Mouse (Mus musculus) forebrain, embryonic 11.5 days (tissue): ENCODE data around the gene Gm9639. TPM values are rescaled to one million over a fixed set of nuclear protein-coding genes. Genes with fewer than 3 reads are reported as not detected.

ENCODE experiments used
- ATAC-seq: fragments of 200-750 bp; cut with Nextera tagmentation; replicated peaks from 2 replicates; pipeline ENCODE4 v1.8.0; 2017; ENCODE audit warnings: moderate TSS enrichment; ENCODE audit not compliant: low FRiP score
- DNase-seq: peaks from one replicate; pipeline ENCODE4 v3.0.0-alpha.2; 2017; ENCODE audit warnings: low spot score
- H3K27ac ChIP-seq: fragments of 300-500 bp; sonication (generic); 2 replicates; pipeline ENCODE4 v1.5.1; 2014; ENCODE audit warnings: low read depth, low read length
- H3K27me3 ChIP-seq: fragments of 300-500 bp; sonication (generic); 2 replicates; pipeline ENCODE4 v1.6.1; 2014; ENCODE audit warnings: mild to moderate bottlenecking, low read length, mixed read lengths; ENCODE audit not compliant: control insufficient read depth, insufficient read depth
- H3K36me3 ChIP-seq: fragments of 300-500 bp; sonication (generic); 2 replicates; pipeline ENCODE4 v1.6.1; 2014; ENCODE audit warnings: mild to moderate bottlenecking, low read length, moderate library complexity, mixed read lengths; ENCODE audit not compliant: control insufficient read depth, insufficient read depth
- H3K4me1 ChIP-seq: fragments of 300-500 bp; sonication (generic); replicated peaks from 2 replicates; pipeline ENCODE4 v1.6.1; 2014; ENCODE audit warnings: low read length, mixed read lengths; ENCODE audit not compliant: control insufficient read depth, insufficient read depth
- H3K4me2 ChIP-seq: fragments of 300-500 bp; sonication (generic); 2 replicates; pipeline ENCODE4 v1.6.1; 2014; ENCODE audit warnings: low read depth, mild to moderate bottlenecking, low read length, moderate library complexity, mixed read lengths; ENCODE audit not compliant: severe bottlenecking
- H3K4me3 ChIP-seq: fragments of 300-500 bp; sonication (generic); 2 replicates; pipeline ENCODE4 v1.5.1; 2014; ENCODE audit warnings: low read depth, low read length
- H3K9ac ChIP-seq: fragments of 300-500 bp; sonication (generic); 2 replicates; pipeline ENCODE4 v1.6.1; 2014; ENCODE audit warnings: low read length
- H3K9me3 ChIP-seq: fragments of 300-500 bp; sonication (generic); 2 replicates; pipeline ENCODE4 v1.6.1; 2016; ENCODE audit warnings: low read length, mixed read lengths; ENCODE audit not compliant: control insufficient read depth
- WGBS: fragments of 180-500 bp; shearing (Covaris S2); extraction: QIAGEN DNeasy Blood & Tissue Kit; methylation state at CpG from one replicate; pipeline ENCODE4 v1.1.7; 2014; 5-methylcytosine and 5-hydroxymethylcytosine counted together
- polyA plus RNA-seq: library from polyadenylated mRNA; unstranded; fragments of >200 nt; fragmentation: Nextera tagmentation; extraction: Ambion mirVana; gene quantifications from 2 replicates; pipeline ENCODE4 v1.2.1, GENCODE M21; 2014

Gm9639 gene
- not detected in 2 replicates for polyA plus RNA-seq

- Histone ChIP-seq H3K4me3 (no peak within 1 kb of the TSS), H3K36me3 (no peaks in the 10 kb centered on the region), H3K27ac (no peak within 1 kb of the TSS), H3K4me1 (no peaks in the 10 kb centered on the region), H3K9me3 (no peaks in the 10 kb centered on the region), H3K27me3 (no peaks in the 10 kb centered on the region), H3K4me2 (no peak within 1 kb of the TSS), H3K9ac (no peak within 1 kb of the TSS)
- ATAC-seq (no peak), DNase-seq (no peak)
- WGBS = 63% methylated on average over 2 of the region's 2 CpGs
These were observed at the start of gene Gm9639 for GRCm38 (mm10) chr10:77794976-77795375. TSS of gene Gm9639 (minus strand) at chr10:77795076.

- DNase-seq (no peak), ATAC-seq (no peak)
- no peak overlapping the region for H3K9ac ChIP-seq
- WGBS = 74% methylated on average over 6 of the region's 6 CpGs
- no peaks in the 10 kb centered on the region for H3K9me3 ChIP-seq
- no peaks in the 10 kb centered on the region for H3K27me3 ChIP-seq
- H3K4me3 ChIP-seq = no peak overlapping the region
- H3K4me2 ChIP-seq = no peak overlapping the region
- H3K27ac ChIP-seq = no peak overlapping the region
- H3K4me1 ChIP-seq = no peaks in the 10 kb centered on the region
- no peaks in the 10 kb centered on the region for H3K36me3 ChIP-seq
These were observed 44.1 kb upstream of the Gm9639 start for GRCm38 (mm10) chr10:77839006-77839405.

- Histone ChIP-seq H3K4me3 (no peak within 1 kb of the TSS), H3K27ac (no peak within 1 kb of the TSS), H3K4me2 (no peak within 1 kb of the TSS), H3K4me1 (no peaks in the 10 kb centered on the region), H3K9me3 (no peaks in the 10 kb centered on the region), H3K27me3 (no peaks in the 10 kb centered on the region), H3K36me3 (no peaks in the 10 kb centered on the region), H3K9ac (no peak within 1 kb of the TSS)
- DNase-seq (no peak), ATAC-seq (no peak)
- 62% methylated on average over 7 of the region's 9 CpGs for WGBS
These were observed 40.8 kb upstream of the Gm9639 start, which contains the start of gene Krtap10-10 for GRCm38 (mm10) chr10:77835647-77836046. TSS of gene Krtap10-10 (plus strand) at chr10:77835947.

GRCm38 (mm10) chr10:77826951-77827350, 32.1 kb upstream of the Gm9639 start, which contains the start of gene Krtap10-4:
TSS of gene Krtap10-4 (minus strand) at chr10:77827095.
- H3K4me3 ChIP-seq = no peak within 1 kb of the TSS
- no peaks in the 10 kb centered on the region for H3K36me3 ChIP-seq
- H3K9ac ChIP-seq = no peak within 1 kb of the TSS
- H3K27ac ChIP-seq = no peak within 1 kb of the TSS
- H3K27me3 ChIP-seq = no peaks in the 10 kb centered on the region
- H3K4me1 ChIP-seq = no peaks in the 10 kb centered on the region
- DNase-seq = no peak
- ATAC-seq = no peak
- H3K9me3 ChIP-seq = no peaks in the 10 kb centered on the region
- H3K4me2 ChIP-seq = no peak within 1 kb of the TSS
- 76% methylated on average over 6 of the region's 6 CpGs for WGBS

- 18% methylated on average over 4 of the region's 4 CpGs for WGBS
- H3K27me3 ChIP-seq = no peaks in the 10 kb centered on the region
- DNase-seq (no peak), ATAC-seq (no peak)
- H3K4me3 ChIP-seq = no peak overlapping the region
- H3K27ac ChIP-seq = no peak overlapping the region
- no peak overlapping the region for H3K4me2 ChIP-seq
- H3K9me3 ChIP-seq = no peaks in the 10 kb centered on the region
- H3K36me3 ChIP-seq = no peaks in the 10 kb centered on the region
- H3K9ac ChIP-seq = no peak overlapping the region
- no peaks in the 10 kb centered on the region for H3K4me1 ChIP-seq
These were observed 24.3 kb upstream of the Gm9639 start for GRCm38 (mm10) chr10:77819203-77819602.

GRCm38 (mm10) chr10:77818523-77818922, 23.6 kb upstream of the Gm9639 start:
- no peaks in the 10 kb centered on the region for H3K4me1 ChIP-seq
- no peaks in the 10 kb centered on the region for H3K27me3 ChIP-seq
- H3K4me2 ChIP-seq = no peak overlapping the region
- ATAC-seq (no peak), DNase-seq (no peak)
- WGBS = 93% methylated on average over 4 of the region's 4 CpGs
- no peak overlapping the region for H3K27ac ChIP-seq
- no peaks in the 10 kb centered on the region for H3K36me3 ChIP-seq
- H3K9me3 ChIP-seq = no peaks in the 10 kb centered on the region
- no peak overlapping the region for H3K4me3 ChIP-seq
- no peak overlapping the region for H3K9ac ChIP-seq

GRCm38 (mm10) chr10:77815514-77815913, 20.6 kb upstream of the Gm9639 start:
- H3K27ac ChIP-seq = no peak overlapping the region
- ATAC-seq = no peak
- no peaks in the 10 kb centered on the region for H3K4me1 ChIP-seq
- no peaks in the 10 kb centered on the region for H3K27me3 ChIP-seq
- WGBS = 37% methylated on average over 5 of the region's 5 CpGs
- no peak overlapping the region for H3K4me3 ChIP-seq
- no peak overlapping the region for H3K9ac ChIP-seq
- no peaks in the 10 kb centered on the region for H3K36me3 ChIP-seq
- H3K4me2 ChIP-seq = no peak overlapping the region
- peak; percentile 64 for DNase-seq
- H3K9me3 ChIP-seq = no peaks in the 10 kb centered on the region

- no peak within 1 kb of the TSS for H3K9ac ChIP-seq
- H3K36me3 ChIP-seq = no peaks in the 10 kb centered on the region
- H3K9me3 ChIP-seq = no peaks in the 10 kb centered on the region
- H3K4me3 ChIP-seq = no peak within 1 kb of the TSS
- no peaks in the 10 kb centered on the region for H3K4me1 ChIP-seq
- no peak for ATAC-seq
- H3K4me2 ChIP-seq = no peak within 1 kb of the TSS
- H3K27ac ChIP-seq = no peak within 1 kb of the TSS
- WGBS = 61% methylated on average over 4 of the region's 4 CpGs
- no peak for DNase-seq
- H3K27me3 ChIP-seq = no peaks in the 10 kb centered on the region
These were observed 19.5 kb upstream of the Gm9639 start, which contains the start of gene Gm2696 for GRCm38 (mm10) chr10:77814382-77814781. TSS of gene Gm2696 (plus strand) at chr10:77814682.

GRCm38 (mm10) chr10:77811743-77812142, 16.9 kb upstream of the Gm9639 start, which contains the start of gene Gm9507:
TSS of gene Gm9507 (minus strand) at chr10:77811843.
- no peaks in the 10 kb centered on the region; the same call in 1 of the 2 replicates for H3K9me3 ChIP-seq
- H3K27ac ChIP-seq = no peak within 1 kb of the TSS
- H3K4me1 ChIP-seq = no peaks in the 10 kb centered on the region
- H3K4me3 ChIP-seq = no peak within 1 kb of the TSS
- no peak for ATAC-seq
- WGBS = 72% methylated on average over 5 of the region's 5 CpGs
- no peak within 1 kb of the TSS for H3K4me2 ChIP-seq
- no peaks in the 10 kb centered on the region for H3K27me3 ChIP-seq
- no peak for DNase-seq
- no peak within 1 kb of the TSS for H3K9ac ChIP-seq
- no peaks in the 10 kb centered on the region for H3K36me3 ChIP-seq
